Mouse (Mus musculus): ENCODE data around the gene Gm45021. TPM values are rescaled to one million over a fixed set of nuclear protein-coding genes. Genes with fewer than 3 reads are reported as not detected.
A peak's percentile ranks its signal among the peaks of the same experiment; 100 is the strongest.

Gm45021 gene
- polyA plus RNA-seq, 1 experiment from 2014 or later, result not detected

DNA sequence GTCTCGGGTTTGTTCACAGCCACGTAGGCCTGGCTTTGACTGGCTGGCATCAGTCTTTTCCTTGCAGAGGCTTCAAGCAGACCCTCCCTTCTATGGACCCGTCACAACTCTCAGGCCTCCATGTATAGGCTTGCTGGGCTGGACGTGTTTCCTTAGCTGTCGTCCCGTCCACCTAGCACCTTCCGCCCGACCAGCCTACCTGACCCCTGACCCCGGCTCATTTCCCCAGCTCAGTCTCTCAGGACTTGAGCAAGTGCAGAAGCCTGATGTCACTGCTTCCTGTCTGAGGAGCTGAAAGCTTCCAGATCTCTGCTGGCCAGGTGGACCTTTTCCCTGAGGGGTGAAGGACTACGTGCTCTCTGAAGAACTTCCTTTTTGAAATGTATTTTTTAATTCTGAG, 16.1 kb upstream of the Gm45021 start:
- Histone ChIP-seq H3K4me2 (no peak overlapping the region), H3K9me3 (no peaks in the 10 kb centered on the region), H3K4me1 (replicated peaks) (peaks cover 15% of the 10 kb centered on the region), H3K9ac (replicated peaks) (no peak overlapping the region), H3K4me3 (replicated peaks) (no peak overlapping the region), H3K27me3 (no peaks in the 10 kb centered on the region), H3K27ac (peak overlapping the region; percentile 59; the same call in 1 of the 2 replicates), H3K36me3 (peaks cover 12% of the 10 kb centered on the region; the same call in 1 of the 2 replicates)
- 16% methylated on average over 10 of the region's 10 CpGs for WGBS
- ATAC-seq (ENCODE audit: insufficient number of reproducible peaks, insufficient read depth, low FRiP score, low TSS enrichment, low read depth), result no peak

DNA sequence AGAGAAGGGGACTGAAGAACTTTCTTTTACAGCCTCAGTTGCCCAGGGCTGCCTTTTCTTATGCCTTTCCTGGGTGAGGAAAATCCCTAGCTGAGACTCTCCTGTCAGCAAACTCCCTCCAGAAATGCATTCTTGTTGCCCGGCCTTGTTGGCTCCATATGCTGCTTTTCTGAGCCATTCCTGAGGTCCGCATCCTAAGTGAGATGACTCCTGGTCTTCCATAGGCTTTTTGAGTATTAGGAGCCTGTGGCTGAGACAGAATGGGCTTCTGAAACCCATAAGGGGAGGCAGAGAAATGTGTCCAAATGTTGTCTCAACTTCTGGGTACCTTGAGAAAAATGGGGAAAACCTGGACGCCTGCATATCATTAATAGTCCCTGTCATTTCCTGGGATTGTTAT, 15.4 kb upstream of the Gm45021 start:
- Histone ChIP-seq H3K9me3 (no peaks in the 10 kb centered on the region), H3K27ac (no peak overlapping the region), H3K27me3 (no peaks in the 10 kb centered on the region), H3K4me1 (replicated peaks) (peaks cover 15% of the 10 kb centered on the region), H3K36me3 (peaks cover 10% of the 10 kb centered on the region; the same call in 1 of the 2 replicates), H3K4me2 (no peak overlapping the region), H3K9ac (replicated peaks) (no peak overlapping the region), H3K4me3 (replicated peaks) (no peak overlapping the region)
- 59% methylated on average over 3 of the region's 3 CpGs for WGBS
- no peak for ATAC-seq (ENCODE audit: insufficient number of reproducible peaks, insufficient read depth, low FRiP score, low TSS enrichment, low read depth)

DNA sequence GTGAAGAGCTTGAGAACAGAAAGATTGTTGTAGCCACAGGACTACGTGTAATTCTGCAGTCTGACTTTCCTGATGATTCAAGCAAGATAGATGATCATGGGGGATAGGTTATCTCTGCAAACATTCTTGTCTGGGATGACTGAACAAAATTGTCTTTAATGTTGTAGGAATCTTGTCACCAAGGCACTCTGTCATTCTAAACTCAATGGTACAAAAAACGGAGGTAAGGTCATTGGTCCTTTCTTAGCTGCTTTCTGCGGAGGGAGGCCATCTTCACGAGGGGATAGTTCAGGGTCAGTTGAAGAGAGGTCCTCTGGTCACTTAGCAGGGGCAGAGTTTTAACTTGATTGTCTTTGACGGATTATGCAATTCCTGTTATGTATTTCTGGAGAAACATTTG, 10.7 kb upstream of the Gm45021 start:
- Histone ChIP-seq H3K4me2 (no peak overlapping the region), H3K4me3 (replicated peaks) (no peak overlapping the region), H3K9me3 (no peaks in the 10 kb centered on the region), H3K9ac (replicated peaks) (no peak overlapping the region), H3K36me3 (no peaks in the 10 kb centered on the region), H3K4me1 (replicated peaks) (no peaks in the 10 kb centered on the region), H3K27me3 (no peaks in the 10 kb centered on the region), H3K27ac (no peak overlapping the region)
- no peak for ATAC-seq (ENCODE audit: insufficient number of reproducible peaks, insufficient read depth, low FRiP score, low TSS enrichment, low read depth)
- 61% methylated on average over 5 of the region's 5 CpGs for WGBS

DNA sequence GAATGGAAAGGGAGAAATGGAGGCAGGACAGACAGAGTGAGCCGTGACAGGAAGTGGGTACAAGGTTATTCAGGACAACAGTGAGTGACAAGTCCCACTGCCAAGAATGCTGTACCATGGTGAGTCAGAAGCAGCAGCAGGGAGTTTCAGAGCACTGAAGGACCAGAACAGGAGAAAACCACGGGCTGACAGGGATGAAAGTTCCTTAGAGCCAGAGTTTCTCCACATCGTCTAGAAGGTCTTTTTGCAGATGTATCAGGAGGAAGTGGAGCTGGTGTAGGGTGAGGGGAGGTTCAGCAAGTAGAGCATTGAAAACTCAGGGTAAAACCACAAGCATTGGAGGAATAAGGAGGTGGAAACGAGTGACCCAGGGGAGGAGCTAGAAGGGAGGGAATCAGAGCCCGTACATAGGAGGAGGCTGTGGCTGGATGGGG, 10.2 kb upstream of the Gm45021 start:
- Histone ChIP-seq H3K9me3 (no peaks in the 10 kb centered on the region), H3K4me2 (no peak overlapping the region), H3K9ac (replicated peaks) (no peak overlapping the region), H3K4me1 (replicated peaks) (no peaks in the 10 kb centered on the region), H3K4me3 (replicated peaks) (no peak overlapping the region), H3K27me3 (no peaks in the 10 kb centered on the region), H3K27ac (no peak overlapping the region), H3K36me3 (no peaks in the 10 kb centered on the region)
- no peak for ATAC-seq (ENCODE audit: insufficient number of reproducible peaks, insufficient read depth, low FRiP score, low TSS enrichment, low read depth)
- WGBS, result 40% methylated on average over 5 of the region's 5 CpGs

DNA sequence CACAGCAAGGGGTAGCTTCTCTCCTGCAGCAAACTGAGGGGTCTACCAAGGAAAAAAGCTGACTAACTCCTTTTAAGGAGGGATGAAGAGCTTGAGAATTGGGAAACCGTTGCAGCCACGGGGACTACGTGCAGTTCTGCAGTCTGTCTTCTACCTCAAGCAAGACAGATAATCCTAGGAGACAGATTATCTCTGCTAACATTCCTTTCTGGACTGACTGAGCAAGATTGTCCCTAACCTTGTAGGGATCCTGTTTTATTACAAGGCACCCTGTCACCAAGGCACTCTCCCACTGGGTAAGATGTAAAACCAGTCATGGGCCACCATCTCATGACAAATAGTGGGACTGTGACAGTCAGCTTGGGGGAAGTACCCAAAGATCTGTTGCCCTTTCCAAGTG, 8.2 kb upstream of the Gm45021 start:
- Histone ChIP-seq H3K27ac (no peak overlapping the region), H3K4me1 (replicated peaks) (no peaks in the 10 kb centered on the region), H3K4me3 (replicated peaks) (no peak overlapping the region), H3K36me3 (no peaks in the 10 kb centered on the region), H3K9me3 (no peaks in the 10 kb centered on the region), H3K4me2 (no peak overlapping the region), H3K27me3 (no peaks in the 10 kb centered on the region), H3K9ac (replicated peaks) (no peak overlapping the region)
- ATAC-seq (ENCODE audit: insufficient number of reproducible peaks, insufficient read depth, low FRiP score, low TSS enrichment, low read depth), result no peak
- WGBS, result 63% methylated on average over 3 of the region's 3 CpGs

DNA sequence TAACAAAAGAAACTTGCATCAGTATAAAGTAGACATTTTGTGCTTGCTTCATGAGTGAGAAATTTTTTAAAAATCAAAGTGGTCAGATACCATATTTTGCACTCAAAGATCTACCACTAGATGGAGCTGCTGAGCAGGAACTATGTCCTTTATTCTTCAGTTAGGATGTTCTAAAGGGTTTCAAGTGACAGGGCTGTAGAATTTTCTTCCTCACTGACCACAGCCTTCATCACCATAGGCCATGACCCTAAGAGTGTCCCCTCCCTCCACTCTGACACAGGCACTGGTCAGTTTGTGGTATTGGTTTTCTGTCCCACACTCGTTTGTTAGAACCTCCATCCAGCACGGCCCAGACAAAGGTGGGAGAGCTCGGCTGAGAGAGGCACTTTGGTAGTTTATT, 7.4 kb upstream of the Gm45021 start:
- Histone ChIP-seq H3K4me3 (replicated peaks) (no peak overlapping the region), H3K4me2 (no peak overlapping the region), H3K4me1 (replicated peaks) (no peaks in the 10 kb centered on the region), H3K27me3 (no peaks in the 10 kb centered on the region), H3K9ac (replicated peaks) (no peak overlapping the region), H3K36me3 (no peaks in the 10 kb centered on the region), H3K9me3 (no peaks in the 10 kb centered on the region), H3K27ac (no peak overlapping the region)
- ATAC-seq (ENCODE audit: insufficient number of reproducible peaks, insufficient read depth, low FRiP score, low TSS enrichment, low read depth), result no peak
- 73% methylated on average over 3 of the region's 3 CpGs for WGBS

DNA sequence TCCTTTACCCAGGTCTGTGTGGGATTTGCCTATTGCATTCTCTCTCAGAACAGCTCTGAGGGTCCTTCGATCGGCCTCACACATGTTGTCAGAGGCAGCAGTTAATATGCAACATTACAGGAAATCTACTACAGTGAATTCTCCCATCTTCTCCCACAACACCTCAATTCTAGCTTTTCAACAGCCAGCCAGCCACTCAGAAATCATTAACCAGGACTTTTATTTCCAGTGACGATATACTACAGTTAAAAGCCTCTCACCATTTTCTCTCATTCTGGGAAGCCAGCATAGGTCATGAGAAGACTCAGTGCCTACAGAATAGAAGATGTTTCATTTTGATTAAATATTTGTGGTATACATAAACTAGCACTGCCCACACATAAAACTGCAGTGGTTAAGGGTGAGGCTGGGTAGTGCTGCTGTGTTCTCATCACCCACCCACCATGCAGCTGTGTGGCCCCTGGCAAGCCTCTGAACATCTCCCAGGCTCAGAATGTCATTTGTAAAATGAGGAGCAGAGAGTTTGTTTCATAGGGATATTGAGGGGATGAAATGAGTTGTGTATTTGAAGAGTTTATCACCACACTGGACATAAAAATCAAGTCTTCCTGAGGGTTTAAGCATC, 1.9 kb downstream of the Gm45021 start:
- Histone ChIP-seq H3K4me2 (no peak overlapping the region), H3K36me3 (peaks cover 15% of the 10 kb centered on the region), H3K9me3 (peaks cover 12% of the 10 kb centered on the region), H3K9ac (replicated peaks) (no peak overlapping the region), H3K27me3 (no peaks in the 10 kb centered on the region), H3K27ac (no peak overlapping the region), H3K4me1 (replicated peaks) (peaks cover 20% of the 10 kb centered on the region), H3K4me3 (replicated peaks) (no peak overlapping the region)
- WGBS, result 94% methylated on average over 3 of the region's 3 CpGs
- ATAC-seq (ENCODE audit: insufficient number of reproducible peaks, insufficient read depth, low FRiP score, low TSS enrichment, low read depth), result no peak

DNA sequence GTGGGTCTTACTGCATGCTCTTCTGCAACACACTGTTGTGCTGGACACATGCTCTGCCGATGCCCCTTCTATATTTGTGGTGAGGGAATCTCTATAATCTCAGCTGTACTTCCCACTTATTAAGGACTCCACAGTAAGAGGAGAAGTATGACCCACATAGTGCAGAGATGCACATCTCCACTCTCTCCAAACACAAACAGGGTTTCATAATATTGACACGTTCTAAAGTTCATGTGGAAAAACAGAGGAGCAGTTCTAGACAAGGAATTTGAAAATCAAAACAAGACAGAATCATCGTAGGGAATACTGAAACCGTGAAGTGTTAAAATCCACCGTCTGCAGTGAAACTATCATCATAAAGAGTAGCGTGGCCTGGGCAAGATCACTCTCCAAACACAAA, 2.5 kb downstream of the Gm45021 start:
- H3K4me2 ChIP-seq, result no peak overlapping the region
- H3K27ac ChIP-seq, result no peak overlapping the region
- 88% methylated on average over 6 of the region's 6 CpGs for WGBS
- H3K27me3 ChIP-seq, result no peaks in the 10 kb centered on the region
- H3K9ac ChIP-seq (replicated peaks), result no peak overlapping the region
- H3K9me3 ChIP-seq, result peaks cover 18% of the 10 kb centered on the region
- no peak overlapping the region for H3K4me3 ChIP-seq (replicated peaks)
- no peak for ATAC-seq (ENCODE audit: insufficient number of reproducible peaks, insufficient read depth, low FRiP score, low TSS enrichment, low read depth)
- peaks cover 20% of the 10 kb centered on the region for H3K36me3 ChIP-seq
- peaks cover 20% of the 10 kb centered on the region for H3K4me1 ChIP-seq (replicated peaks)

DNA sequence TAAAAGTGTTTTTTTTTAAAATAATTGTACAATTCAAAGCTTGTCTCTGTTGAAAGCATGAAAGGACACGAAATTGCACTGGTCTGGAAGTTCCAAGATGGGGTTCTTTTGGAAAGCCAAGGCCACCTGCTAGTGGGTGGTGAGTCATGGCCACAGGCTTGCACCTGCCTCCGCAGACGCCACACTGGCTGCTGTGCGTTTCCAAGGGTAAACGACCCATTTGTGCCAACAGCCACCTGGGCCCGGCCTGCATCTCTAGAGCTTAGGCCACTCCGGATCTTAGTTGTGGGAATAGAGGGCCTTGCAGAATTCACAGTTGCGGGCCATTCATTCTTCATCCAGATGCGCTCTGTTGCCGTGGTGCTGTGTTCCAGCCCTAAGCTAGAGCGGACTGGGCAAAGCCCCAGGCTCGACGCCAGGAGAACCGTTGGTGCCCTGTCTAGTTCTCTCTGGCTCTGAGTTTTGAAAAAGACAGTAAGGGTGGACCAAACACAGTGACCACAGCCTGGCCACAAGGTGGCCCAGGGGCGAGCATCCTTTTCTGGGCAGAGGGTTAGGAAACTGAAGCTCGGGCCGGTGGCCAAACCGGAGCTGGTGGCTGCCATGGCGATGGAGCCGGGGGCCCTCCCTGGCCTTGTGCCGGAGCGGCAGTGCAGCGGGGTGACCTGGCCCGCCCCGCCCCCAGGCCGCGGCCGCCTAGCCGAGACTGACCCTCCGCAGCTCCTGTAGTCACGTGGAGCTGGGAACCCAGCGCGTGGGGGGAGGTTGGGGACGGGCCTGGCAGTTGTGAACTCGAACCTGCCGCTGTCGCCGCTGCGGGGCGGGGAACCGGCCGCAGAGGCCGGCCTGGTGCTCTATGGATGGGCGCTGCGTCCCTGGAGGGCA, 4.0 kb downstream of the Gm45021 start, which contains the start of the genes Repin1 and Gm44965:
Gene Repin1, plus strand, starts transcription at position 726 of the 885 bp plus-strand sequence.
Gene Gm44965, plus strand, starts transcription at position 784 of the 885 bp plus-strand sequence.
- WGBS, result 7% methylated on average over 44 of the region's 45 CpGs
- Histone ChIP-seq H3K36me3 (peaks cover 36% of the 10 kb centered on the region), H3K4me3 (replicated peaks) (peak within 1 kb of the TSS; percentile 79), H3K4me1 (replicated peaks) (peaks cover 20% of the 10 kb centered on the region), H3K9me3 (peaks cover 31% of the 10 kb centered on the region), H3K27ac (peak within 1 kb of the TSS; percentile 86), H3K9ac (replicated peaks) (peak within 1 kb of the TSS; percentile 78), H3K27me3 (no peaks in the 10 kb centered on the region), H3K4me2 (peak within 1 kb of the TSS; percentile 80)
- peak; percentile 93 for ATAC-seq (ENCODE audit: insufficient number of reproducible peaks, insufficient read depth, low FRiP score, low TSS enrichment, low read depth)

DNA sequence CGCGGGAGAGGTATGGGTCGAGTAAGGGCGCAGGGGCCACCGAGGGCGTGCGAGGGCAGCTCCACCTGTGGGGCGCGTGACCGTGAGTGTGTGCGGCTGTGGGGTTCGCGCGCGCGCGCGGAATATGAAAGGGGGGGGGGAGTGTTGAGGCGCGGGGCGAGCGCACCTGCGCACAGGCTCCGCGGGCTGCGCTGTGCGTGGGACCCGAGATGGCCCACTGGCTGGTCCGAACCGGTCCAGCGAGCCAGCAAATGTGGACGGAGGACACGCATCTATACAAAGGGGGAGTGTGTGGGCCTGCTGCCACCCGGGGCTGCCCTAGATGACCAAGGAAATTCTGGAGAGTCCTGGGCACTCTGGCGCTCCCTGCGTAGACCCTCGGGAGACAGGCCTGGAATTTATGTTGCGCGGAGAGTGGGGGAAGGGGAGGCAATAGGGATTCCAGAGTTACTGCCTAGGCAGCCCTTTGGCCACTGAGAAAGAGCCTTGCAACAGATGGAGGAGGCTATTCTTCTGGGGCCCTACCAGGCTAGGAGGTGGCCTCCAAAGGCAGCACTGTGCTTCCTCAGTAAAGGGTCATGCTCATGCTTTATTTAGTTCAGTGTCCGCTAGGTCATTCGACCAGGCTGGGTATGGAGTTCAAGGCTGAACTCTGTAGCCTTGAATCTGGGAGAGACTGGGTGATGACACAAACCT, 4.8 kb downstream of the Gm45021 start:
- Histone ChIP-seq H3K27ac (peak overlapping the region; percentile 86), H3K4me2 (peak overlapping the region; percentile 80), H3K9me3 (peaks cover 33% of the 10 kb centered on the region), H3K9ac (replicated peaks) (peak overlapping the region; percentile 78), H3K4me1 (replicated peaks) (peaks cover 19% of the 10 kb centered on the region), H3K4me3 (replicated peaks) (peak overlapping the region; percentile 79), H3K36me3 (peaks cover 44% of the 10 kb centered on the region), H3K27me3 (no peaks in the 10 kb centered on the region)
- 1% methylated on average over 40 of the region's 41 CpGs for WGBS
- peak; percentile 76 for ATAC-seq (ENCODE audit: insufficient number of reproducible peaks, insufficient read depth, low FRiP score, low TSS enrichment, low read depth)

DNA sequence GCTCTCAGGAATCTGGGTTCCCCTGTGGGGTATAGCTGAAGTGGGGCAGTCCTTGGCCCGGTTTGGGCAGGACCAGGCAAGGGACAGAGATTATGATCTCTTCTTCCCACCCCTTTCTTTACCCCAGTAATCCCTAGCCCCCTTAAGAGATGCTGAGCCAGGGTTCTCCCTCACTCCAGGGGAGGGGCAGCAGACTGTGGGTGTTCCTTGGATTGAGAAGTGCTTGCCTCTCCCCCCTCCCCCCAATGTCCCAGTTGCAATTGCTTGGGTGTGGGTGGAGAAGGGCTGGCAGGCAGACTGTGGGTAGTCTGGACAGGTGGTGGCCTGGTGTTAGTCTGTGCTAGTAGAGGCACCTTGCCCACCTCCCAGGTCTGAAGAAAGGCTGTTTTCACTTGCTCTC, 5.9 kb downstream of the Gm45021 start:
- H3K9me3 ChIP-seq, result peaks cover 34% of the 10 kb centered on the region
- no peak overlapping the region for H3K27ac ChIP-seq
- peaks cover 17% of the 10 kb centered on the region for H3K4me1 ChIP-seq (replicated peaks)
- 47% methylated on average over 1 of the region's 1 CpGs for WGBS
- no peaks in the 10 kb centered on the region for H3K27me3 ChIP-seq
- peaks cover 54% of the 10 kb centered on the region for H3K36me3 ChIP-seq
- peak overlapping the region; percentile 78; the same call in 1 of the 2 replicates for H3K9ac ChIP-seq (replicated peaks)
- H3K4me3 ChIP-seq (replicated peaks), result peak overlapping the region; percentile 79
- ATAC-seq (ENCODE audit: insufficient number of reproducible peaks, insufficient read depth, low FRiP score, low TSS enrichment, low read depth), result no peak
- peak overlapping the region; percentile 80 for H3K4me2 ChIP-seq

Data from limb, embryonic 12.5 days (tissue).